ENCODE assay signal across 13 mouse cellular contexts in genomic region chr3:146778451-146778850, GRCm38 (mm10).
"Had no signal": no experiment of that assay in that cellular context is flagged by ENCODE, and none has a peak within 500 bp of the region (broad histone marks: within the 10 kb centered on the region; RNA-seq: fewer than 3 reads in every experiment).

No protein-coding gene starts in this region.

- H3K9ac ChIP-seq: liver, embryonic 14.5 days; neural tube, embryonic 15.5 days had no signal

- H3K27ac ChIP-seq: left cerebral cortex, adult 2 months; limb, embryonic 10.5 days; liver, embryonic 14.5 days; midbrain, embryonic 10.5 days; neural tube, embryonic 15.5 days; stomach, postnatal 0 days had no signal

- ATAC-seq: intestine, postnatal 0 days; lung, postnatal 0 days had no signal

- H3K4me3 ChIP-seq: left cerebral cortex, adult 2 months; limb, embryonic 10.5 days; midbrain, embryonic 10.5 days; myocyte; neural tube, embryonic 15.5 days had no signal

- DNase-seq: kidney, postnatal 25 days; lung, adult 2 months; midbrain, embryonic 14.5 days; right cerebral cortex, adult 18-20 months had no signal

- H3K36me3 ChIP-seq: limb, embryonic 10.5 days; midbrain, embryonic 10.5 days; neural tube, embryonic 15.5 days had no signal

- H3K9me3 ChIP-seq: limb, embryonic 10.5 days; midbrain, embryonic 10.5 days; neural tube, embryonic 15.5 days had no signal

- H3K27me3 ChIP-seq: neural tube, embryonic 15.5 days had no signal

- H3K4me2 ChIP-seq: neural tube, embryonic 15.5 days had no signal
